Mouse (Mus musculus): ENCODE results near the gene Crispld2.

- TF ChIP-seq CTCF (IDR thresholded peaks at IDR 0.05; ENCODE audit: low read depth) (no peak), EP300 (IDR thresholded peaks at IDR 0.05; ENCODE audit: low read depth) (no peak)
Observed at GRCm38 (mm10) chr8:120020298-120020697, 28.1 kb downstream of the Crispld2 start.
